Mouse (Mus musculus): ENCODE measurements around the gene Cpeb2. TPM values are rescaled to one million over a fixed set of nuclear protein-coding genes. Genes with fewer than 3 reads are reported as not detected.
A peak's percentile ranks its signal among the peaks of the same experiment; 100 is the strongest.

The Cpeb2 gene
- polyA plus RNA-seq, 1 experiment: 1.5 TPM

GRCm38 (mm10) chr5:43257490-43257889, 24.5 kb downstream of the Cpeb2 start:
- Histone ChIP-seq H3K79me2 (ENCODE audit: control insufficient read depth, insufficient read depth) (no peaks in the 10 kb centered on the region), H3K36me3 (ENCODE audit: control insufficient read depth, insufficient read depth) (no peaks in the 10 kb centered on the region), H3K79me3 (ENCODE audit: low read depth) (no peaks in the 10 kb centered on the region), H3ac (ENCODE audit: control insufficient read depth, insufficient read length, low read depth) (no peak overlapping the region), H3K27me3 (ENCODE audit: control insufficient read depth, insufficient read depth, insufficient read length) (no peaks in the 10 kb centered on the region), H3K4me3 (ENCODE audit: insufficient read depth, poor library complexity, severe bottlenecking) (no peak overlapping the region)
- TF ChIP-seq FOSL1 (IDR thresholded peaks at IDR 0.05; ENCODE audit: insufficient read depth, low read length, poor library complexity, severe bottlenecking): no peak
- TF ChIP-seq MYOD1 (IDR thresholded peaks at IDR 0.05; ENCODE audit: control insufficient read depth, insufficient read length, low read depth): no peak
- TF ChIP-seq CTCF (IDR thresholded peaks at IDR 0.05; ENCODE audit: control insufficient read depth, insufficient read depth, insufficient read length): no peak
- TF ChIP-seq MAX (IDR thresholded peaks at IDR 0.05): no peak
- TF ChIP-seq CEBPB (IDR thresholded peaks at IDR 0.05; ENCODE audit: low read depth): no peak
- no peak for TF ChIP-seq USF1 (IDR thresholded peaks at IDR 0.05; ENCODE audit: low read depth)
- TF ChIP-seq MYOG (IDR thresholded peaks at IDR 0.05; ENCODE audit: control insufficient read depth, extremely low read depth, insufficient read length): no peak

DNA sequence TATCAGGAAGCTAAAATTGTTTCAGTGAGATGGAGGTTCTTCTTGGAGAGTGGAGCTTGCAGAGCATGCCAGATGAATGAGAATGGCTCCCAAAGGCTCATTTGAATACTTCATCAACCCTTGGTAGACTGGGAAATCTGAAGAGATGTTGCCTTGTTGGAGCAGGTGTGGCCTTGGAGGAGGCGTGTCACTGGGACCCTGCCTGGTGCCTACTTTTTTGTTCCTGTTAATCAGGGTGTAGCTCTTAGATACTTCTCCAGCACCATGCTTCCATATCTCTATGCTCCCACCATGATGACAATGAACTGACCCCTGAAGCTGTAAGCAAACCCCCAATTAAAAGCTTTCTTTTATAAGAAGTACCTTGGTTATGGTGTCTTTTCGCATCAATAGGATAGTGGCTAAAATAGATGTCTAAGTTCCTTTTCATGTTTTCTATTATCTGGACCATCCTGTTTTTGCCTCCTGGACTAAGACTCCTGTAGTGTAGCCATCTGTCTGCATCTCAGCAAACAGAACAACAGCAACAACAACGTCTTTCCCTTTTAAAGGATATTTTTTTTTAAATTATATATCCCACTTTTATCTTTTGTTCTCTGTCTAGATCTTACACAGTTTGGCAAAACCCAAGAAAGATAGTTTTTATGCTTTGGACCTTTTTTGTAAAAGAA, 25.6 kb downstream of the Cpeb2 start:
- no peaks in the 10 kb centered on the region for H3K79me2 ChIP-seq (ENCODE audit: control insufficient read depth, insufficient read depth)
- no peaks in the 10 kb centered on the region for H3K79me3 ChIP-seq (ENCODE audit: low read depth)
- no peak overlapping the region for H3ac ChIP-seq (ENCODE audit: control insufficient read depth, insufficient read length, low read depth)
- TF ChIP-seq USF1 (IDR thresholded peaks at IDR 0.05; ENCODE audit: low read depth): no peak
- TF ChIP-seq CTCF (IDR thresholded peaks at IDR 0.05; ENCODE audit: control insufficient read depth, insufficient read depth, insufficient read length): no peak
- TF ChIP-seq MAX (IDR thresholded peaks at IDR 0.05): no peak
- no peak for TF ChIP-seq CEBPB (IDR thresholded peaks at IDR 0.05; ENCODE audit: low read depth)
- no peak for TF ChIP-seq MYOG (IDR thresholded peaks at IDR 0.05; ENCODE audit: control insufficient read depth, extremely low read depth, insufficient read length)
- TF ChIP-seq MYOD1 (IDR thresholded peaks at IDR 0.05; ENCODE audit: control insufficient read depth, insufficient read length, low read depth): no peak
- TF ChIP-seq FOSL1 (IDR thresholded peaks at IDR 0.05; ENCODE audit: insufficient read depth, low read length, poor library complexity, severe bottlenecking): no peak
- no peak overlapping the region for H3K4me3 ChIP-seq (ENCODE audit: insufficient read depth, poor library complexity, severe bottlenecking)
- no peaks in the 10 kb centered on the region for H3K36me3 ChIP-seq (ENCODE audit: control insufficient read depth, insufficient read depth)
- H3K27me3 ChIP-seq (ENCODE audit: control insufficient read depth, insufficient read depth, insufficient read length): no peaks in the 10 kb centered on the region

- H3K27me3 ChIP-seq (ENCODE audit: control insufficient read depth, insufficient read depth, insufficient read length): no peaks in the 10 kb centered on the region
- no peak overlapping the region for H3ac ChIP-seq (ENCODE audit: control insufficient read depth, insufficient read length, low read depth)
- no peaks in the 10 kb centered on the region for H3K36me3 ChIP-seq (ENCODE audit: control insufficient read depth, insufficient read depth)
Observed at GRCm38 (mm10) chr5:43261814-43262213, 28.8 kb downstream of the Cpeb2 start.

GRCm38 (mm10) chr5:43263951-43264350, 31.0 kb downstream of the Cpeb2 start:
- TF ChIP-seq CEBPB (IDR thresholded peaks at IDR 0.05; ENCODE audit: low read depth) (no peak), MYOD1 (IDR thresholded peaks at IDR 0.05; ENCODE audit: control insufficient read depth, insufficient read length, low read depth) (no peak), MAX (IDR thresholded peaks at IDR 0.05) (no peak), MYOG (IDR thresholded peaks at IDR 0.05; ENCODE audit: control insufficient read depth, extremely low read depth, insufficient read length) (no peak), USF1 (IDR thresholded peaks at IDR 0.05; ENCODE audit: low read depth) (no peak), CTCF (IDR thresholded peaks at IDR 0.05; ENCODE audit: control insufficient read depth, insufficient read depth, insufficient read length) (no peak)
- H3K36me3 ChIP-seq (ENCODE audit: control insufficient read depth, insufficient read depth): no peaks in the 10 kb centered on the region
- no peak overlapping the region for H3ac ChIP-seq (ENCODE audit: control insufficient read depth, insufficient read length, low read depth)
- no peaks in the 10 kb centered on the region for H3K79me3 ChIP-seq (ENCODE audit: low read depth)
- no peak overlapping the region for H3K4me3 ChIP-seq (ENCODE audit: insufficient read depth, poor library complexity, severe bottlenecking)
- no peaks in the 10 kb centered on the region for H3K79me2 ChIP-seq (ENCODE audit: control insufficient read depth, insufficient read depth)
- H3K27me3 ChIP-seq (ENCODE audit: control insufficient read depth, insufficient read depth, insufficient read length): no peaks in the 10 kb centered on the region

More at GRCm38 (mm10) chr5:43261814-43262213, 28.8 kb downstream of the Cpeb2 start:
- H3K79me3 ChIP-seq (ENCODE audit: low read depth): no peaks in the 10 kb centered on the region
- TF ChIP-seq USF1 (IDR thresholded peaks at IDR 0.05; ENCODE audit: low read depth) (peak; percentile 65), MYOG (IDR thresholded peaks at IDR 0.05; ENCODE audit: control insufficient read depth, extremely low read depth, insufficient read length) (no peak)
- H3K4me3 ChIP-seq (ENCODE audit: insufficient read depth, poor library complexity, severe bottlenecking): no peak overlapping the region
- no peaks in the 10 kb centered on the region for H3K79me2 ChIP-seq (ENCODE audit: control insufficient read depth, insufficient read depth)

- Histone ChIP-seq H3K36me3 (ENCODE audit: control insufficient read depth, insufficient read depth) (no peaks in the 10 kb centered on the region), H3K27me3 (ENCODE audit: control insufficient read depth, insufficient read depth, insufficient read length) (no peaks in the 10 kb centered on the region), H3K79me3 (ENCODE audit: low read depth) (no peaks in the 10 kb centered on the region), H3K79me2 (ENCODE audit: control insufficient read depth, insufficient read depth) (no peaks in the 10 kb centered on the region), H3ac (ENCODE audit: control insufficient read depth, insufficient read length, low read depth) (no peak overlapping the region), H3K4me3 (ENCODE audit: insufficient read depth, poor library complexity, severe bottlenecking) (no peak overlapping the region)
- TF ChIP-seq CEBPB (IDR thresholded peaks at IDR 0.05; ENCODE audit: low read depth) (no peak), FOSL1 (IDR thresholded peaks at IDR 0.05; ENCODE audit: insufficient read depth, low read length, poor library complexity, severe bottlenecking) (no peak), MYOD1 (IDR thresholded peaks at IDR 0.05; ENCODE audit: control insufficient read depth, insufficient read length, low read depth) (no peak), CTCF (IDR thresholded peaks at IDR 0.05; ENCODE audit: control insufficient read depth, insufficient read depth, insufficient read length) (no peak), USF1 (IDR thresholded peaks at IDR 0.05; ENCODE audit: low read depth) (no peak), MAX (IDR thresholded peaks at IDR 0.05) (no peak)
Observed at GRCm38 (mm10) chr5:43264696-43265095, 31.7 kb downstream of the Cpeb2 start.

DNA sequence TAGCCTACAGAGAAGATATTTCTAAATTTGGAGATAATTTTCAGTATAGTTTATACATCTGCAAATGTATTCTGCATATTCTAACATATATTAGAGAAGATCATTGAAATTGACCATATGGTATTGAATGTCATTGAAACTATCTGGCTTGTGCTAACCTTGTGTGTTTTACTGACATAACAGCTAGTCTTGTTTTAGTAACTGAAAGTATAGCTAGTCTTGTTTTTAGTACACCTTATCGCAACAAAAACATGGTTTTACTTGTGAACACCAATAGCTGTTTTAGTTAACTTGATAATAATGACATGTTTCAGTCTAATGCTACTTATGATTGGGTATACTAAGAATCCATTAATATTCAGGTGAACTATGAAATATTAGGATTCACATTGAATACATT, 45.0 kb downstream of the Cpeb2 start:
- no peak for TF ChIP-seq MYOG (IDR thresholded peaks at IDR 0.05; ENCODE audit: control insufficient read depth, extremely low read depth, insufficient read length)
- no peak for TF ChIP-seq USF1 (IDR thresholded peaks at IDR 0.05; ENCODE audit: low read depth)
- TF ChIP-seq FOSL1 (IDR thresholded peaks at IDR 0.05; ENCODE audit: insufficient read depth, low read length, poor library complexity, severe bottlenecking): no peak
- no peak for TF ChIP-seq CTCF (IDR thresholded peaks at IDR 0.05; ENCODE audit: control insufficient read depth, insufficient read depth, insufficient read length)
- TF ChIP-seq CEBPB (IDR thresholded peaks at IDR 0.05; ENCODE audit: low read depth): no peak
- no peak for TF ChIP-seq MYOD1 (IDR thresholded peaks at IDR 0.05; ENCODE audit: control insufficient read depth, insufficient read length, low read depth)
- TF ChIP-seq MAX (IDR thresholded peaks at IDR 0.05): no peak
- no peaks in the 10 kb centered on the region for H3K79me2 ChIP-seq (ENCODE audit: control insufficient read depth, insufficient read depth)
- H3K36me3 ChIP-seq (ENCODE audit: control insufficient read depth, insufficient read depth): peaks cover 5% of the 10 kb centered on the region
- H3ac ChIP-seq (ENCODE audit: control insufficient read depth, insufficient read length, low read depth): no peak overlapping the region
- H3K79me3 ChIP-seq (ENCODE audit: low read depth): no peaks in the 10 kb centered on the region
- no peak overlapping the region for H3K4me3 ChIP-seq (ENCODE audit: insufficient read depth, poor library complexity, severe bottlenecking)
- no peaks in the 10 kb centered on the region for H3K27me3 ChIP-seq (ENCODE audit: control insufficient read depth, insufficient read depth, insufficient read length)

Data from C2C12 (cell line).